Mouse (Mus musculus) natural killer cell, adult 2 months (primary cell): ENCODE data around the gene Bcl2l15.
"Not testable (repeated sequence)": the region's sequence is repeated elsewhere in the genome, so short reads cannot be mapped to it uniquely, and the experiment has no call there.

ENCODE experiments used
- DNase-seq, 2 experiments: peaks; one replicate each; pipeline ENCODE4 v3.0.0; 2022; ENCODE audit warnings: low spot score in 2 of 2

The Bcl2l15 gene

DNA sequence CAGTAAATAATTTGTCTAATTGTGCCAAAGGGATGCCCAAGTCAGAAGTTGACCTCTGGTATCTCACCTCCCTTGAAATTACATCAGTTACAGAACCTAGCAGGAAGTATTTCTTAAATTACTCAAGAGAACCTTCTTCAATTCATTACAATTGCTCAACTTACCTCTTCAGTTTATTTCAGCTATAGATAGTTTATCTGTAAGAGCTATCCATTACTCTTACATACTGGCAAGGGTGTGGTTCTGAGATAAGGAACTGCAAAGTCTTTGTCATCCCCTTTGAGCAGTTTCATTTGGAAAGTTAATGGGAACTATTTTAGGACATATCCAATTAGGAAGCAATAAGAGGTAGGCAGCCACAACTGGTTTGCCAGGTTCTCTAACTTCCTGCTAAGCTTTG, at the start of gene Bcl2l15:
Bcl2l15 (plus strand) TSS at position 176 of the 400 bp plus-strand sequence.
- DNase-seq = no peak

DNA sequence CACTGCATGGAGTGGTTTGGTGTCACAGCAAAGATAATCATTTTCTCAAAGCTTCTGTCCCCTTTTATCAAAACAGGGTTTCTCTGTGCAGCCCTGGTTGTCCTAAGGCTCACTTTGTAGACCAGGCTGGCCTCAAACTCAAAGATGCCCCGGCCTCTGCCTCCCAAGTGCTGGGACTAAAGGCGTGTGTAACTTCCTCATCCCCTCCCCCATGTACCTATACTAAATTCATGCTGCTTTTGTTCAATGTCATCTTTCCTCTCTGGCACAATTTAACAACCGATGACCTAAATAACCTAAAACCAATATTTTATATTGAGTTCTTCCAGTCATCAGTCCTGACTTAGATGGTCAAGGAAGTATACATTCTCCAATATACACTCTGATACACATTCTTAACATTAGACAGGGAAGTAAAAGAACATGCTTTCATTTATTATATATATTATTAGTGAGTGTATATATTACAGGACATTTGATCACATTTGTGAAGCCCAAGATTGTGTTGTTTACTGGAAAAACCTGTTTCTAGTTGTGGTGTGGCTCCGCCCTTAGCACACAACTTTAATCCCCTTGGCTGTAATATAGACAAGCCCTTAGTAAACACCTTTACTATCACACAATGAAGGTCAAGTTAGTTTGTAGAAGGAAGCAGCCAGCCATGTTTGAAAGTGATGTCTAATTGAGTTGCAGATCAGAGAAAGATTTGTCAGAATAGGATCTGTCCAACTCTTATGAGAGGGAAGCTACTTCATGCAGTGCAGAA, 49.4 kb upstream of the Bcl2l15 start:
- no peak for DNase-seq

DNA sequence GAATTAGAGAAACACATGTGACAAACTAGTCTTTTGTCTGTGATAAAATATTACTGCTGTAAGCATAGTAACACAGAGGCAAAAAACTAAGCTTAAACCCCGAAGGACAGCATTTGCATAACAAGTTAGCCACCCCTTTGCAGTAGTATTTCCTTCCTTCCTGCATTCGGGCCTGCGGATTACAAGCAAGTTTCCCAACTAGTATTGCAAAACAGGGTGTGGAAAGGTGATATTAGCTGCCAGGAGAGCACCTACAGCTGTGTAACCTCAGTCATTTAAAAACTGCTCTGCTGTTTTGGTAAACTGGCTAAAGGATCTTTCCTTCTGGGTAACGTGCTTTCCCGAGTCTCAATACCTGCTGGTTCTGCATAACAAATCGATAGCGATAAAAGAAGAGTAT, 45.2 kb upstream of the Bcl2l15 start:
- no peak for DNase-seq

DNA sequence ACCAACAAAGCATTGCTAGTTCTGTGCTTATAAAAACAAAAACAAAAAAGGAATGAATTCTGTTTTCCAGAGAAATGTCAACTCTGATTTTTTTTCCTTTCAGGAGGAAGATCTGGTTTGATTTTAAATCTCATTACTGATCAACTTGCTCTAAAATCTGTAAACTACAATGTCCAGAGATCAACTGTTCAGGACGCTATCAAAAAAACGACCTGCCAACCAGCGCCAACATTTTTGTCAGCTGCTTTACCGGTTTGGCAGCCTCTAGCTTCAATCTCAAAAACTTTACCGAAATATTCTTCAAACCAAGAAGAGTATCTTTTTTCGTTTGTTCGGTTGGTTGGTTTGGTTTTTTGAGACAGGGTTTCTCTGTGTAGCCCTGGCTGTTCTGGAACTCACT, 43.3 kb upstream of the Bcl2l15 start:
- DNase-seq = no peak

DNA sequence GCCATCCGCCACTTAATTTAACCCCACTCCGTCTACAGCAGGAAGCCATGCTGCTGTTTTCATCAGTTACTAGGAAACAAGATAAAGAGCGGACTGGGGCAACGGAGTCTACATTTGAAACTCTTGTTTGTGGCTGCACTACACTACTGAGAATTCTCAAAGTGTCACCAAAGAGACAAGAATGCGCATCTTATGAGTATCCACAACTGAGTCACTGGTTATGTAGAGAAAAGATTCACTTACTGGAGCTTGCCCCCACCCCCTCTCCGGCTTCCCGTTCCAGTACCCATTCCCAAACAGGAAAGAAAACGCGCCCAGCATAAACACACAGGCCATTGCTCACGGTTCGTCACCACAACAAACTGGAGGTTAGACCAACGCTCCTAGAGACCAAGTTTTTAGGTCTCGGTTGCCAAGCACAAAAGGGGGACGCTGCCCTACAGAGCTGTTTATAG, 42.5 kb upstream of the Bcl2l15 start:
- peak; percentile 34 to 56 for DNase-seq

DNA sequence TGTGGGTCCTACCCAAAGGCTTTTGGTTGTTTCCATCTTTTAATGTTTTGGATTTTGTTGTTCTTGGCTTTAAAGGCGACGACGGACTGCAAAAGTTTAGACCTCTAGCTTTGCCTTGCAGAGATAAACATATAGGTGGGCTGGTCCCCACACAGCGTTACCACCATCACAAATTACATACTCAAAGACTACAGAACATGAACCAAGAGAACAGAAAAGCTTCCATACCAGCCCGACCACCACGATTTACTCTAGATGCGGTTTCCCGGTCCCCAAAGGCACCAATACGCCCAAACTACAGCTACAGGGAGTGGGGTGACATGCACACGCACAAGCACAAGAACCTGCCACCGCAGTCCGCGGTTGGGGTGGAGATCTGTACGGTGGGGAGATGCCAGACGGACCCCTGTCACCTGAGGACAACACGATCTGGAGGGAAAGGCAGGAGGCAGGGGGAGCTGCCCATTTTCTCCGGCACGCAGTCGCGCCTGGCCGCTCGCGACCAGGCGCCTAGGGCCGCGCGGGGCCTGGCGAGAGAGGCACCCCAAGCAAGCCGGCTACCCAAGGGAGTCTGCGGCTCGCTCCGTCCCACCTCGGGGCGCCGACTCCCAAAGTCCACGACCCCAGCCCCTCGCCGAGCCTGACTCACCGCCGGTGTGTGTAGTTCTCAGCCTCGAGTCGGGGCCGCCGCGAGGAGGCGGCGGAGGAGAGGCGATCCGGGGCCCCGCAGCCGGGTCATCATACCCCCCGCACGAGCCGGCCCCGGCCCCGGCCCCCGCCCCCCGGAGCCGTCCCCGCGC, 41.9 kb upstream of the Bcl2l15 start:
- DNase-seq = no peak

DNA sequence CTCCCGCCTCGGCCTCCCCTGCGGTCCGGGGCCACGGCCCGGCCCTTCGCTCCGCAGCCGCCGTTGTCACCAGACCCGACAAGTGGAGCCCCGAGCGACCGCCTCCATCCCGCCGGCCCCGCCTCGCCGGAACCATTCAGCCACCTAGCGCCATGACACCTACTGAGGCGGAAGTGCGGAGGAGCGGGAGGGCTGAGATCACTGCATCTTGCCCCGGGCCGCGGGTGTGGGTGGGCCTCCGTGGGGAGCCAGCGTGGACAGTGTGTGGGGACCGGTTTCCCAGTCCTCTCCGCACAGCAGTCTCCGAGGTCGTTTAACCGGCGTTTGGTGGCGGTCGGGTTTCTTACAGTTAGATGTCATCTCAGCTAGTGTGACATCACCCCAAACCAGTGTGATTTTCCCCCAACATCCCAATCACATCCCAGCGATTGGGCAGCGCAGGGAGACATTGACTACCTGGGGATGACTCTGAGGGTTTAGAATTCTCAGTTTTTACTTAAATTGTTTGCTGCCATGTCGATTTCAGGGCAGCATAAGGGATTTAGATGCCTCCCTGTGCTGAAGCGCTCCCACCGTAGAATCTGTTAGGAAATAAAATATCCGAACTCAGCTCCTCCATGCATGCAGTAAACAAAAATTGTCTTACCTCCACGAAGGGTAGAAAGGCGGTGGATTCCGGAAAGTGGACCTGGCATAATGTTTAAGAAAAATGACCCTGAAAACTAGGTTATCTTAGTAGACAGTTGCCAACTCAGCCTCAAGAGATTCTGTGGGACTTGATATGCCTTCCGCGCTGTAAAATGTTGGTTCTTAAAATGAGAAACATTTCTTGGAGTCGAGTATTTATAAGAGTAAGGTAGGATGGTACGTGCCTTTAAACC, 40.9 kb upstream of the Bcl2l15 start, which contains the start of gene Hipk1:
Hipk1 (minus strand) TSS at position 334 of the 881 bp plus-strand sequence.
- DNase-seq = peak; percentile 92 to 93

DNA sequence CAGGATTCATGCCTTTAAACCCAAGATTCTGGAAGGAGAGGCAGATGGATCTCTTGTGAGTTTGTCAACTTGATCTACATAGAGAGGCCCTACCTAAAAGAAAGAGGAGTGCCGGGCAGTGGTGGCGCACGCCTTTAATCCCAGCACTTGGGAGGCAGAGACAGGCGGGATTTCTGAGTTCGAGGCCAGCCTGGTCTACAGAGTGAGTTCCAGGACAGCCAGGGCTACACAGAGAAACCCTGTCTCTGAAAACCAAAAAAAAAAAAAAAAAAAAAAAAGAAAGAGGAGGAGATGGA, 40.3 kb upstream of the Bcl2l15 start:
- DNase-seq = not testable (repeated sequence)

DNA sequence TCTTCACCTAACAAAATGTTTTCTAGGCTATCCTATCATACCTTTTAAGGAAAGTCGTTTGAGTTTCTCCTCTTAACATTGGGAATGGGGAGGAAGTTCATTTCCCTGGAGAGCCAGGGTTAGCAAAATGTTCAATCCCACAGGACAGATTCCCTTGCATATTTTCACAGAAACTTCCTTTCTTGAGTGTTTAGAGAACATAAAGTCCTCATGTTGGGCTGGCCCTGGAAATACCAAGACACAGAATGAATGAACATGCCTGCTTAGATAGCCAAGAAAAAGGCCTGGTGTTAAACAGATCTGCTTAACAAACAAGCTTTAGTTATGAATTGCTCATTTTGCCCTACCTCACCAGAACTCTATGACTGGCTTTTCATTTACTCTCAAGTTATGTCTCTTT, 39.8 kb upstream of the Bcl2l15 start:
- no peak for DNase-seq

DNA sequence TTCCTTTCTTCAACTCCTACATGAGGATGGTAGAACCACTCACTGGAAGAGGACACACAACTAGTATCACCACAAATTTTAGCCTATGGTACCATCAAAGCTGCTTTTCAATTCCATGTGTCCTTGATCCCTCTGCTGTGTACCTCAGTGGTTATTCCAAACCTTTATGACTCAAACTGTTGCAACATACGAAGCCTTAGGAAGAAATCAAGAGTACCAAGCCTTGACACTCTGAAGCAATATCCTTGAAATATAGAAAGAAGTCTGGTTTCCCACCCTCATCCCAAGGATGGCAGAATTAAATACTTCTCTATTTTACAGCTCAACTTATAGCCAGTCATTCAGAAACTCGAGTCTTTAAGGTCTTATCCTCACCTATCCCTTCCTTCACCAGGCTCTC, 36.0 kb upstream of the Bcl2l15 start:
- DNase-seq = no peak

DNA sequence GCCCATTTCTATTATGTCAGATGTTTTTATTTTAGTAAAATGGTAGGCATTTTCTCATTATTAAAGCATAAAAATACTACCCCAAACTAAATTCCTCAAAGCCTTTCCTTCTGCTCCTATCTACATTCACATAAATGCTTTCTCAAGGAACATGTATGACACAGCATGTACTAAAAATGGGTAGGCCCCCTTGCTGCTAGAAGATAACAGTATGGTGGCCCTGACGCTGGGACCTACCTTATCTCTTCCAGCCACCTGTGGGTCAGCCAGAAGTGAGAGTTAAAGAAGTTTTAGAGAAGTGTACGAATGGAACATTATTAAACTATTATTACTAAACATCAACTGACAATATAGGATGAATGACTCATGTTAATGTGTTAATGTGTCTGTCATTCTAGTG, 32.9 kb upstream of the Bcl2l15 start:
- no peak for DNase-seq

DNA sequence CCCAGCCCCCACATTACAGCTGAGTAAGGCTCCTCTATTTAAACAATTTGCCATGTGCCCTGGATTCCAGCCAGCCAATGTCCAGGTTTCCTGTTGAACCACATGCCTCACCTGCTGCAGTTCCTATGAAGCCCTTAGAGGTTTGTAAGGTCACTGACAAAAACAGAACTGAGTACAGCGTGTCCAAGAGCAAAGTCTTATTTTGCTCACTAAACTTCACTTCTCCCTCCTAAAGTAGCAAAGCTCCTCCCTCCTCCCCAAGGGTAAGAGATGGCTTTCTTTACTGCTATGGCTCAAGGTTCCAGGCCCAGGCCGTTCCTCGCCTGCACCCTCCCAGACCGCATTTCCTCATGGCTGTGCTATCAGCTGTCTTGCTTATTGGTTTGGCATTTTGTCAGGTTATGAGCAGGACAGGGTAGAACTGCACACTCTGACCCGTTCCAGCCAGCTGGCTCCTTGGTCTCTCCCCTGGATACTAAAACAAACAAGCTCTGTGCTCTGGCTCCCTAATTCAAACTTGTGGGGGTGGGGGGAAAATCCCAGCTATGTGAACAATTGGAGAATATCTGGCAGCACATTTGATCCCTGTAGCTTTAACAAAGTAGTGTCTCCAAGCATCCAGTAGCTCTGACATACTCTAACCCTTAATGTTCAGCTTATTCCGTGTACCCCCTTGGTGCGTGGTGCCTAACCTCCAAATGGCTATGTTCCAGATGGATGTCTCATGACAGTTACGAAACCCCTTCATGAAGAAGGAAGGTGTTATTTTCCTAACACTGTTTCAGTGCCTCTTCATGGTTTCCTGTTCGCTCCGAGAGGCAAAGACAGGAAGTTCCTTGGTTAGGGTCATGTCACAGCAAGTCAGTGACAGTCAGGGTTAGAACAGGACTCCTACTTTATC, 30.5 kb upstream of the Bcl2l15 start:
- DNase-seq = peak; percentile 53 to 56

DNA sequence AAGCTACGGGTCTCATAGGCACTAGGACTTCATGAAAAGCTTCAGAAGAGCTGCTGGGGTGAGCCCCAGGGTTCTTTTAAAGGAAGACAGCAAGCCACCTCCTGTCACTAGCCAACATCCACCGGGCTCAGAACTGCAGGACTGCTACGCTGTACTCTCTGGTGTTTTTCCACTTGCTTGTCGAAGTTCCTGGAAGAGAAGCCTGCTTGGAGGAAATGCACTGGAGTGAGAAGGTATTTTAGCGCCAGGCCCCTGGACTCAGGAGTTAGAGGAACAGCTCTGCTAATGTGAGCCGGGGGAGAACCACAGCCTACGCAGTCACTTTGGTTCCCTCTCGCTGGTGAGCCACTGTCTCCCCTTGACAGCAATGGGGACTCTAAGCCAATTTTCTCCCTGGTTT, 29.5 kb upstream of the Bcl2l15 start:
- no peak for DNase-seq

DNA sequence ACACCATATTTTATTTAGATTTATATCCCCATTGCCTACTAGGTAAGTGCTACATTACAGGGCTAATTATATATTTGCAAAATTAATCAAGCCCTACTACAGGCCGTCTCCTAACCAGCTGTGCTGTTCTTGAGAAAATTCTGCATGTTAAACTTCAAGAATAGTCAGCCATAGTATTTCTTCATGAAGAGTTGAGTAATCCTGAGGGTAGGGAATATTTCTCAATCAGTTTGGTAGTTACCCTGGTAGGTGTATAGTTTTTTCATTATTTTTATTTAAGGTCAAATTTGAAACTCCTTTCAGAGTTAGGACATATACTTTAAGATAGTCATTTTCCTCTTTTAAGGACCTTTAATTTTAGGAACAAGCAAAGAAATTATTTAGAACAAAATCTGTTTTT, 26.7 kb upstream of the Bcl2l15 start:
- no peak for DNase-seq

DNA sequence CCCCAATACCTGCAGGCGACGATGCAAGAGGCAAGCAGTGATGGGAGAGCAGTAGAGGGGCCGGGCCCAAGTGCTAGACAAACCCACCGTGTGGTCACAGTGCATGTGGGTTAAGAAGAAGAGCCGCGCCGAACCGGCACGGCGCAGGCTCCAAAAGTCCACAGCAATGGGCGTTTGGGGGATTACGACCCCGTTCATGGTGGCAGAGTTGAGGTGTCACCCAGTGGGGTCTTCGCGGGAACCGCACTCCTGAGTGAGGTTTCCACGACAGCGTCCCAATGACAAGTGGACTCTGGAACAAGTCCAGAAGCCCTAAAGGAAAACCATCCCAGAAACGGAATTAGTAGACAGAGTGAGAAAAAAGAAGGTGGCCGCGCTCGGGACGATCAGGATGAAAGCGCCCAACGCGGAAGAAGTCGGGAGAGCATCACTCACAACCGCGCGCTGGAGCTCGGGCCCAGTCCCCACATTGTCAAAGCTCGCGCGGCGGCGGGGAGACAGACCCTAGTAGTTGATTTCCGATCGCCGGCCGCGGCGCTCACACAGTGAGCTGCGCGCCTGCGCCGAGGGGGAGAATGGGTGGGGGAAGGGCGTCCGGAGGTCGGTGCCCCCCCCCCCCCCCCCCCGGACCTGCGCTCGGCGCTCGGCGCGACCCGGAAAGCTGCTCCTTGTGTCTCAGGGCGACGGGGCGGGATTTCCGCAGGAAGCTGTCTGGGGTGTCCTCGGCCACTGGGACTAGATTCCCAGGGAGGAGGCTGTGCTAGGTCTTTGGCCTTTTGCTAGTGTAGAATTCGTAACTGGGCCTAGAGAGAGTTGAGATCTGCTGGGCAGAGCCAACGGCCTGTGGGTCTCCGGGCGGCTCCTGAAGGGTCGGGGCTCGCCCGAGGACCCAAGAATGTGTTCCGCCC, 23.3 kb upstream of the Bcl2l15 start, which contains the start of the genes Dclre1b, Ap4b1 and Gm43064:
Dclre1b (minus strand) TSS at position 554 of the 908 bp plus-strand sequence.
Ap4b1 (plus strand) TSS at position 630 of the 908 bp plus-strand sequence.
Gm43064 (plus strand) TSS at position 683 of the 908 bp plus-strand sequence.
- DNase-seq = peak; percentile 82 to 88

DNA sequence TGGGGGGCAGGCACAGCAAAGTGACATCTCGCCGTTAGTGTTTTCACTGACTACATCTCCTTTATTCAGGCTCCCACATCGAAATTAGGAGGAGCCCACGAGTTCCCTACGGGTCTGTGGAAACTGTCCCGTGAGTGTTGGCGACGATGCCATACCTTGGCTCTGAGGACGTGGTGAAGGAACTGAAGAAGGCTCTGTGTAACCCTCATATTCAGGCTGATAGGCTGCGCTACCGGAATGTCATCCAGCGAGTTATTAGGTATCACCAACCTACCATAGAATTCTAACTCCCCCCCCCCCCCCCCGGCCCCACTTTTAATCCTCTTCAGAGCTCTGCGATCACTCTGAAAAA, 22.6 kb upstream of the Bcl2l15 start:
- no peak for DNase-seq

DNA sequence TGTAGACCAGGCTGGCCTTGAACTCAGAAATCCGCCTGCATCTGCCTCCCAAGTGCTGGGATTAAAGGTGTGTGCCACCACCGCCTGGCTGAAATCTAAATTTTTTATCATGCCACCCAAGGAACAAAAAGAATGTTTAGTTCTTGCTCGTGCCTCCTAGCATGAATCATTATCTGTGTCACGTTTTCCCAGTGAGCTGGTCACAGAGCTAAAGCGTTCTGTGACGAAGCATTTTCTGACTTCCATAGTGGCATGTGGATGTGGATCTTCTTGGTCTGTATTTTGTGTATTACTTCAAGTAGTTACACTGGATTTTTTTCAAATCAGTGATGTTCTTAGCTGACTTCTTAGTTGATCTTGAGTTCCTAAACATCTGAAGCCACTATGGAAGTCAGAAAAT, 21.4 kb upstream of the Bcl2l15 start:
- no peak for DNase-seq

DNA sequence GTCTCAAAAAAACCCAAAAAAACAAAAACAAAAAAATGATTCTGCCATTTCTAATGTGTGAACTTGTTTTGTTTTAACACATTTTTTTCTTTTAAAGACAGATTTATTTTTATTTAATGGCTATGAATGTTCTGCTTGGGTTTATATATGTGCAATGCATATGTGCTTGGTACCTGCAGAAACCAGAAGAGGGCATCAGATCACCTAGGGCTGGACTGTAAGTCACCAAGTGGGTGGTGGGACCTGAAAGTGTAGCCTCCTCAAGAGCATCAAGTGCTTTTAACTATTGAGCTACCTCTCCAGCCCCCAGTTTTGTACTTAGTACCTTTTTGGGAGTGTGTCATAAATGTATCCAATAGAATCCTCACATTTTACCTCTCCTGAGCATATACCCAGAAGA, 4.9 kb upstream of the Bcl2l15 start:
- no peak for DNase-seq

DNA sequence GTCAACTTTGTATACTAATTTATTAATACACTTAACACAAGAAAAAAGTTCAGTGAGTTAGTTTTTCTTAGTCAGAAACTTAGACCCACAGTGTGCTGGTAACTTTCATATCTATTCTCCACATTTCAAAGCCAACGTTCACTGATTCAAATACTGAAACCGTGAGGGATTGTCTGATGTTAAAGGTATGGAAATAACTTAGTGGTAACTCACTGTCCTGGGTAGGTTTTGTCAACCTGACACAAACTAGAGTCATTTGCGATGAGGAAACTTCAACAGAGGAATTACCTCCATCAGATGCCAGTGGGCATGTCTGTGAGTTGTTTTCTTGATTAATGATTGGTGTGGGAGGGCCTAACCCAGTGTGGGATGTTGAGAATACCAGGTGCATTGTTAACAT, 3.4 kb upstream of the Bcl2l15 start:
- DNase-seq = no peak

DNA sequence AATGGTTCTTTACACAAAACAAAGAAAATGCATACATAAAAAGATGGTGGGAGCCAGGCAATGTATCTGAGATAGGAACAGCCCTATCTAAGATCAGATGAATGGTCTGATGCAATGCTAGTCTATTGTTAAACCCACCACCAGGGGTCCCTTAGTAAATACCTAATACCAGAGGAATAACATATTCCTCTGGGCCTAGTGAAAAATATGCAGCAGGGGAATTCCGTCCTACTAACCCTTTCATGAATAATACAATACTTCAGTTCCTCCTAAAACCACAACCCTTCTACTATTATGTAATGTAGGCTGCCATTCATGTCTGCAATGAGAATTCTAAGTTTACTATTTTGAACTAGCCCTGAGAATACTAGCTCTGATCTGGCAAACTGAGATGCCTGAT, 1.7 kb upstream of the Bcl2l15 start:
- DNase-seq = peak in 1 of 2 experiments; percentile 18
